Mouse (Mus musculus) T-helper 2 cell (primary cell): ENCODE measurements around the gene Zfp385b.

Experiments
- in situ Hi-C: fragments of 300-600 bp; cut with MboI, MseI; formaldehyde crosslinking; loops from one replicate; pipeline ENCODE4 v1.15.1; 2025; ENCODE audit warnings: high pct_unique_total_duplicates

The Zfp385b gene

DNA sequence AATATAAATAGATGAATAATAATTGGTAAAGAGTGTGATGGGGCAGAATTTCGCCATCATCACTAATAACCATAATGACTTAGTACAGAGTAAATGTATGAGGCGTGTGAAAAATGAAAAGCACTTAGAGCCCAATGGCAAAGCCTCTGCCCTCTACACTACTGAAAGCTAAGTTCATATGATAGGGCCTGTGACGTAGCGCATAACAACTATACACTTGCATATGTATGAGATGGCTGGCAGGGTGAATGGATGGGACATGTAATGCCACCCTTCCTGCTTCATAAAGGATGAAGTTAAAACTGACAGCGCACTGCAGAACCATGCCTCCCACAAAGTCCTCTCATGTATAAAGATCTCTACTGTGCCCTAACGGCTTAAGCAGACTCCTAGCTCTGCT is 226.9 kb downstream of the Zfp385b start:
- in situ Hi-C loops = loop anchor here (10.0 kb wide), 1 partner anchor 1232 kb away; no protein-coding TSS in a partner anchor

- in situ Hi-C loops = no loop called here
Observed at GRCm38 (mm10) chr2:77589205-77589901, 230.1 kb downstream of the Zfp385b start.

DNA sequence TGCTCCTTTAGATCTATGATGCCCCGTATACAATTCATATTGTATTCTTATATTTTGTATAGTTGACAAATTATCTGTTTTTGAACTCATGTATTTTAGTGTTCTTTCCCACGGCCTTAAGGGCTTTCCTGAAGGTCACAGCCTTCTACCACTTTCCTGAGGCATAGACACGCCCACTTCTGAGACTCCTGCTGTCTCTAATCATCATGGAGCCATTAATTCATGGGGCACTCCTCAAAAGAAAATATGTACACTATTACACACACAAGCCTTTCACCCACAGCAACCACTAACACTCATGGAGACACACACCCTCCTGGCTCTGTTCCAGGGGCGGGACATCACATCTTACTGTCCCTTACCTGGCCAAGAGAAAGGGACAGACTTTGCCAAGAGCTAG is 232.1 kb downstream of the Zfp385b start:
- in situ Hi-C loops = no loop called here

DNA sequence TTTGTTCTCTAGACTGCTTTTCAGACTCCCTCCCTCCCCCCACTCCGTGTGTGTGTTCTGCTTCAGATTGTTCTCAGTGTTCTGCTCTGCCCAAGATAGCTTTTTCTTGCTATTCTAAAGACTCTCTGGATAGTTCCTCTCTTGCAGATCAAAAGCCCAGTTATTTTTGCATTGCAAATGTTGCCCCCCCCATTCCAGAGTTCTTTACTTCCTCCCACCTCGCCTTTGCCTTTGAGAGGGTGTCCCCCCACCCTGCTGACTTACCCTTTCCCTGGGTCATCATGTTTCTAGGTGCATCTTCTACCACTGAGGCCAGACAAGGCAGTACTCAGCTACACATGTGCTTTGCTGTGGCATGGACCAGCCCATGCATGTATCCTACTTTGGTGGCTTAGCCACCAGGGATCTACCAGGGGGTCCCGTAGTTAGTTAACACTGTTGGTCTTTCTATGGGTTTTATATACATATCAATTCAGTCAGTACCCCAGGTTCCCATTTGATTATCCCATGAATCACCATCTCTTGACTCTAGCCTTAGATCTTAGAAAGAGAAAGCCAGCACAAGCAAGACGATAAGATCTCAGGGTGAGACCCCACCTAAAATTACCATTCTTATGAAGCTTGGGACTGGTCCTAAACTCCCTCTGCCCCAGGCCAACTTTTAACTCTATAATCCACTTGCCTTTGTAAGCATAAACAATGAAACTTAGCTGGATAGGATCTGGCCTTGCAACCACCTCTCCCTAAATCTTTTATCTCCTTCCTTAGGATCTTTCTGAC is 232.7 kb downstream of the Zfp385b start:
- in situ Hi-C loops = no loop called here

DNA sequence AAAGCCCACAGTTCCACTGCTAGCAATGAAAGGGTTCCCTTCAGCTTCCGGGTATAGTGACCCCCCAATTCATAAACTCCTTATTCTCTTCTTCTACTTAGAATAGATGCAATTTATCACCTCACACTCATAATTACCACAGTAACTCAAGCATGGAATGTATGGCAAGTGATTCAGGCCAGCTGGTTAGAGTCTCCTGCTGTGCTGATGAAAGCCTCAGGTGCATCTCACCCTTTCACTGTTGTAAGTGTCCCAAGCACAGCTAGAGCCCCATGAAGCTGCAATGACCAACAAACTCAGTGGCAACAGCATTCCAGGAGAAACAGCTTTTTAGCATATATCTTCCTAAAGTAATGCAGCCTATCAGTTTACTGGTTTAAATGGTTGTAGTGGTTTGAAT is 235.9 kb downstream of the Zfp385b start:
- in situ Hi-C loops = no loop called here

DNA sequence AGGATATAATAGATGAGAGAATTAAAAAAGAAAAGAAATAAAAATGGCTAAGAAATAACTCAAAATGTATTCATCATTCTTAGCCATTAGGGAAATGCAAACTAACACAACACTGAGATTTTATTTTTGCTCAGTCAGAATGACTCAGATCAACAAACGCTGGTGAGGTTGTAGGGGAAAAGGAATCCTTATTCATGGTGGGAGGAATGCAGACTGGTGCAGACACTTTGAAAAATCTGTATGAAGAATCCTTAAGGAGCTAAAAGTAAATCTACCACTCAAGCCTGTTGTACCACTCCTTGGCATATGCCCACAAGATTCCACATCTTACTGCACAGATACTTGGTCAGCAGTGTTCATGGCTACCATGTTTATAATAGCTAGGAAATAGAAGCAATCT is 242.9 kb downstream of the Zfp385b start:
- in situ Hi-C loops = no loop called here

DNA sequence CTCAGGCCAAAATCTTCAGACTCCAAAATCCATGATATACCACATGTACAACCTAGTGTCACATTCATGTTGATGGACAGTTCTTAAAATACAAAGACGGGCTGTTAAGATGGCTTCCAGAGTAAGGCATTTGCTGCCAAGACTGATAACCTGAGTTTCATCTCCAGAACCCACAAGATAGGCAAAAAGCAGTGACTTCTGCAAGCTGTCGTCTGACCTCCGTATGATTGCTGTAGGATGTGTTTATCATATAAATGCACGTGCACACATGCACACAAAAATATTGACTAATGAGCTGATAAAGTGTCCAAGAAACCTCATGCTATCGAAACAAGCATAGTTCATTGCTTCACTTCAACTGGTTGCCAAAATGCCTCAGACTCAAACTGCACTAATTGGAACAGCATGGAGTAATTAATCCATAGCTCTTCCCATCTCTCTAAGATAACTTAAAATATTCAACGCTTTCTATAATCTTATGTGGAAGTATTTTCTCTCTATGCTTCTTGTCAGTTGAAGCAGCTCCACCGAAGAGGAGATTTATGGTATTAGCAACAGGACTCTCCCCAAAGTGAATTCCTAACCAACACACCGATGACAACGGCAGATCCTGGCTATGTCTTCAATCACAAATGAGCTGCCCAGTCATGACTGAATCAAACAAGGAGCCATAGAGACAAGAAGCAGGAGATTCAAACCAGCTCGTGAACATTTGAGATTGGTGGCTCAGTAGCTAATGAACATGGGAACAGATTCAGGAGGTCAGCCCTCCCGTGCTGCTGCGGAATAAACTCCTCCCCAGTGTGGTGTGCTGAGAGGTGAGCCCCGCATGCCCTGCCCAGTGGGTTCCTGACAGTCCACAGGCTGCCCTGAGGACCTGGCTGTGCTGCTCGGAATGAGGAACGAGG is 251.7 kb downstream of the Zfp385b start:
- in situ Hi-C loops = no loop called here

GRCm38 (mm10) chr2:77563706-77564105 is 255.7 kb downstream of the Zfp385b start:
- in situ Hi-C loops = no loop called here

DNA sequence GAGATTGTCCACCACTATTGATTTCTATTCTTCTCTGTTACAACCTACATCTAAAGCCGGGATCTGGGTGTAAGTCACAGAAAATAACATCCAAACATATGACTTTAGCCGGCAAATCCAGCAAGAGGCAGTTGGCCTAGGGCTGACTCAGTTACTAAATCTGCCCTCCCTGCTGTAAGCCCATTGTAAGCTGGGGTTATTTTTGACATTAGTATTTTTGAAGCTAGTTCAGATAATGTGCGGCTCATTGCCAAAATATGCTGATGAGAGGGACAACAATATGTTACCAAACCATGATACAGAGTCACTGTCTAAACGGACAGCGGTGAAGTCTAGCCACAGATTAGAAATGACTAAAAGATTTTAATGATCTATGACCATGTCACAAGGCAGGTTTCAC is 257.5 kb downstream of the Zfp385b start:
- in situ Hi-C loops = no loop called here

DNA sequence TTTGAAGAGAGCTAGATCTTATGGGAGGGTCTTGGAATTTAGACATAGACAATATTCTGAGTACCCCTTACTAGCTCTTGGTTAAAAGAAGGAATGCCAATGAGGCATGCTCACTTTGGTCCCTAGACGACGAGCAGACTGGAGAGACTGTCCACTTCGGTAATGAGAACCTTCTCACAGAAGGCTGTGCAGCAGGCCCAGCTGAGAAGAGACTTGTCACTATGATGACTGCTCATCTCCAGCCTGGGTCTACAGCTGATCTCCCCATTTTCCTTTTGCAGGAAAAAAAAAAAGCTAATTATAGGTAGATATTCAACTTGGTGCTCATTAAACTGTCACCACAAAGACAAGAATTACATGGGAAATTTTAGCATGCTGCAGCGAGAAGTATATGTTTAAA is 262.5 kb downstream of the Zfp385b start:
- in situ Hi-C loops = no loop called here

GRCm38 (mm10) chr2:77555980-77556379 is 263.5 kb downstream of the Zfp385b start:
- in situ Hi-C loops = no loop called here

DNA sequence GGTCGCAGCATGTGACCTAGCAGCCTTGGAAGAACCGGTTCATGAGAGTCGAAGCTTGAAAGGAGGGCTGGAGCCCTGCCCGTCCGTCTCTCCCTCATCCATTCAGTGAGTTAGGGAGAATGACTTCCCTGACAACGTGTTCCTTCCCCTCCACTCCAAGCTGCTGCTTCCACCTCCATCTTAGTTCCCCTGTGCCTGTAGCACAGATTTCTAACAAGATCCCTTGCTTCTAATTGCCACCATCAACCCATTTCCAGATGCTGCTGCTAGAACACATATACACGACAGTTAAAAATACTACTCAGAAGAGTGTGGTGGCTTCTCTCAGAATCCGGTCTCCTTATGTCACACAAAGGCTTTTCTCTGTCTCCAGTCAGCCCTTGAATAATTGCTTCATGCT is 266.8 kb downstream of the Zfp385b start:
- in situ Hi-C loops = no loop called here

DNA sequence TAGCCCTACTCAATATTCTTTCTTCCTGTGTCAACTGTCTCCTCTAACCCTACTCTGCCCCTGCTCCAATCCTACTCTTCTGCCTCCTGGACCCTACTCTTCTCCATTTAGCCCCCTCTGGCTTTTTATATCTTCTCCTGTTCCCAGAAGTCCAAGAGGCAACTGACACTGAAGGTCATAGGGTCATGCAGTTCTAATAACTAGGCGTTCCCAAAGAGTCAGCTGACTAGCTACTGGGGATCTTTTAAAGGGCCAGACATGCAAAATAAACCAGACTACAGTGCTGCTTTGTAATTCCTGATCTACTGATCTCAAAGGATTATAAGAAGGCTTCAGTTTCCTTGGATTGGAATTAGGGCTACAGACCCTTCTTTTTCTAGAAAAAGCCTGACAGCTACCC is 276.1 kb downstream of the Zfp385b start:
- in situ Hi-C loops = loop anchor here (25.0 kb wide), 1 partner anchor 444 kb away; no protein-coding TSS in a partner anchor

- in situ Hi-C loops = loop anchor here (25.0 kb wide), 1 partner anchor 445 kb away; no protein-coding TSS in a partner anchor
Observed at GRCm38 (mm10) chr2:77542605-77543004, 276.8 kb downstream of the Zfp385b start.

- in situ Hi-C loops = loop anchor here (25.0 kb wide), 1 partner anchor 446 kb away; no protein-coding TSS in a partner anchor
Observed at GRCm38 (mm10) chr2:77541681-77542080, 277.8 kb downstream of the Zfp385b start.

- in situ Hi-C loops = loop anchor here (25.0 kb wide), 1 partner anchor 446 kb away; no protein-coding TSS in a partner anchor
Observed at GRCm38 (mm10) chr2:77540860-77541259, 278.6 kb downstream of the Zfp385b start.

- in situ Hi-C loops = loop anchor here (25.0 kb wide), 1 partner anchor 451 kb away; no protein-coding TSS in a partner anchor
Observed at GRCm38 (mm10) chr2:77536556-77536955, 282.9 kb downstream of the Zfp385b start.

DNA sequence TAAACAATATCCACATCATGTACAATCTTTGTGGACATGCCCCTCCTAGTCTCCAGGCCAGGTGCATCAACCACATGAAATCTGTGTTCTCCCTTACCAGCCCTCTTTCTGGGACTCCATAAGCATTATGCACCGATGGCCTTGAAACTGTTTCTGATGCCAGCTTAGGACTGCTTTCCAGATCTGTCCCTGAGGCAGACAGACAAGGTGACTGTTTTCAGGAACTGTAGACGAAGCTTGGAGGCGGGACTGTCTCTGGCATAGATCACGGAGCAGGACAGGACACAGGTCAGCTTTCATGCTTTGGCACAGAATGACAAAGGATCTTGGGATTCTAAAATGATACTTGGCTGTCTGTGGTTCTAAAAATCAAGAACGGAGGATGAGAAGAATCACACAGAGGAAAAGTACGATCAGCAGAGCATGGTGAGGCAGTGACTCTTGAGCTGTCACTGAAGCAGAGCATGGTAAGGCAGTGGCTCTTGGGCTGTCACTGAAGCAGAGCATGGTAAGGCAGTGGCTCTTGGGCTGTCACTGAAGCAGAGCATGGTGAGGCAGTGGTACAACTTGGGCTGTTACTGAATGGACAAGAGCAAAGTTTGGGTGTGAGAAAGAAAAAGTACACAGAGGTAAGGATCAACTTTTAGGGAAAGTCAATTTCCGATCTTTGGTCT is 291.2 kb downstream of the Zfp385b start:
- in situ Hi-C loops = loop anchor here (25.0 kb wide), 1 partner anchor 459 kb away; no protein-coding TSS in a partner anchor

DNA sequence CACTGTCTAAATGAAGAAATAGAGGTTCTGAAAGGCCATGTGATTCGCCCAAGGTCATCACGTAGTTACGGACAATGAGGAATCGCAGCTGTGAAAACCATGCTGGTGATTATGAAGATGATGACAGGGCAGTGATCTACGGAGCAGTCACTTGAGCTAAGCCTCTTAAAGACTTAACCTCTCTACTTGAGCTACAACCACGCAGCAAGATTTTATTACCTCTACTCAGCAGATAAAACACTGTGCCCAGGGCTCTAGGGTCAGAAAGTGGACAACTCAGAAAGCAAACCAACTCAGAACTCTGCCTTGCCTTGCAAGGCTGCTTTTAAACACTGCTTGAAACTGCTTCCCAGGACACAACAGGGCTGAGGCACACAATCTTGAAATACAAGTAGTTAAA is 291.8 kb downstream of the Zfp385b start:
- in situ Hi-C loops = loop anchor here (25.0 kb wide), 1 partner anchor 460 kb away; no protein-coding TSS in a partner anchor

GRCm38 (mm10) chr2:77526803-77527202 is 292.6 kb downstream of the Zfp385b start:
- in situ Hi-C loops = loop anchor here (25.0 kb wide), 1 partner anchor 460 kb away; no protein-coding TSS in a partner anchor

DNA sequence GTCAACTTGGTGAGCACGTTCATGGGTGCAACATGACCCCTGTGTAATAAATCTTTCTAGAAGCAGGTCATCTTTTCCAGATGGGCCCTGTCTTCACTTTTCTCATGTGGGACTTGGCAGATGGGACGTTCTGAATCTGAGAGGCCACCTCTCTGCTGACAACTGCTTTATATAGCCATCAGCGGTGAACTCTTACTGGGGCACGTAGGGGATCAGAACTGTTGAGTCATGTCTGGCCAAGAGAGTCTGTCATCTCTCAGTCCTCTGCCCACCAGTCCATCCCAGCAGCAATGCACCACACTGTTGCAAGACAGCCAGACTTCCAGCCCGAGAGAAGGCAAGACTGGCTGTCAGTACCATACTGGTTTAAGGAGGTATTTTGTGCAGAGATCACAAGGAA is 293.1 kb downstream of the Zfp385b start:
- in situ Hi-C loops = loop anchor here (25.0 kb wide), 1 partner anchor 461 kb away; no protein-coding TSS in a partner anchor
